Mouse (Mus musculus) MEL (cell line): ENCODE measurements around the gene Magt1. TPM values are rescaled to one million over a fixed set of nuclear protein-coding genes. Genes with fewer than 3 reads are reported as not detected.
"Not testable (repeated sequence)": the region's sequence is repeated elsewhere in the genome, so short reads cannot be mapped to it uniquely, and the experiment has no call there.

Experiments
- DNase-seq: peaks from one replicate; pipeline ENCODE4 v3.0.0; 2011; ENCODE audit warnings: low read depth, low spot score
- H3K27ac ChIP-seq: 2 replicates; pipeline ENCODE4 v1.5.1; 2012; ENCODE audit warnings: low read depth, mild to moderate bottlenecking, control low read depth, low read length, moderate library complexity; ENCODE audit not compliant: control insufficient read depth
- H3K27me3 ChIP-seq, 2 experiments: fragments of 150-350 bp in 1 of 2; sonication (generic) in 1 of 2; 2 replicates each; pipeline ENCODE4 v1.6.1; 2012; ENCODE audit warnings: low read length in 2 of 2, mild to moderate bottlenecking in 2 of 2, improper control_type of control experiment in 1 of 2, moderate library complexity in 1 of 2; ENCODE audit not compliant: insufficient read depth in 2 of 2, control insufficient read depth in 1 of 2
- H3K36me3 ChIP-seq, 2 experiments: 2 replicates each; pipeline ENCODE4 v1.6.1; 2012 to 2014; ENCODE audit warnings: low read length in 2 of 2, improper control_type of control experiment in 1 of 2, inconsistent platforms in 1 of 2, mild to moderate bottlenecking in 1 of 2; ENCODE audit not compliant: insufficient read depth in 2 of 2, control insufficient read depth in 1 of 2
- H3K4me1 ChIP-seq, 2 experiments: fragments of 150-350 bp in 1 of 2; sonication (generic) in 1 of 2; 2 replicates each; pipeline ENCODE4 v1.6.1; 2012; ENCODE audit warnings: low read length in 2 of 2, improper control_type of control experiment in 1 of 2, mild to moderate bottlenecking in 1 of 2; ENCODE audit not compliant: insufficient read depth in 2 of 2, control insufficient read depth in 1 of 2
- H3K4me3 ChIP-seq, 2 experiments: fragments of 150-350 bp in 1 of 2; sonication (generic) in 1 of 2; 2 replicates each; pipeline ENCODE4 v1.5.1; 2012; ENCODE audit warnings: low read depth in 2 of 2, low read length in 2 of 2, mild to moderate bottlenecking in 2 of 2, moderate library complexity in 2 of 2, control low read depth in 1 of 2, improper control_type of control experiment in 1 of 2; ENCODE audit not compliant: control insufficient read depth in 1 of 2, insufficient read depth in 1 of 2
- H3K79me2 ChIP-seq: 2 replicates; pipeline ENCODE4 v1.6.1; 2012; ENCODE audit warnings: mild to moderate bottlenecking, low read length, moderate library complexity; ENCODE audit not compliant: control insufficient read depth, poor library complexity, insufficient read depth
- H3K9ac ChIP-seq: 2 replicates; pipeline ENCODE4 v1.6.1; 2012; ENCODE audit warnings: low read depth, mild to moderate bottlenecking, control low read depth, low read length, moderate library complexity; ENCODE audit not compliant: control insufficient read depth, poor library complexity, severe bottlenecking
- H3K9me3 ChIP-seq: fragments of 150-350 bp; sonication (generic); replicated peaks from 2 replicates; pipeline ENCODE4 v1.6.1; 2012; ENCODE audit warnings: mild to moderate bottlenecking, low read length, improper control_type of control experiment, moderate library complexity; ENCODE audit not compliant: insufficient read depth
- BHLHE40 ChIP-seq: IDR thresholded peaks from 2 replicates; pipeline ENCODE4 v1.6.1; 2012; ENCODE audit warnings: low read depth, mild to moderate bottlenecking, inconsistent platforms, low read length, improper control_type of control experiment, borderline replicate concordance
- CHD1 ChIP-seq: IDR thresholded peaks from 2 replicates; pipeline ENCODE4 v1.6.1; 2012; ENCODE audit warnings: low read depth, mild to moderate bottlenecking, inconsistent platforms, low read length, improper control_type of control experiment
- CHD2 ChIP-seq: IDR thresholded peaks from 2 replicates; pipeline ENCODE4 v1.6.1; 2011; ENCODE audit warnings: low read length, improper control_type of control experiment
- CTCF ChIP-seq, 3 experiments: IDR thresholded peaks in 2 of 3; conservative IDR thresholded peaks in 1 of 3; 2 replicates each; pipeline ENCODE4 v1.5.1; 2011 to 2012; ENCODE audit warnings: low read length in 3 of 3, low read depth in 2 of 3, mild to moderate bottlenecking in 2 of 3, improper control_type of control experiment in 1 of 3, inconsistent platforms in 1 of 3, mixed read lengths in 1 of 3, moderate library complexity in 1 of 3; ENCODE audit not compliant: control insufficient read depth in 1 of 3, insufficient read depth in 1 of 3, poor library complexity in 1 of 3, severe bottlenecking in 1 of 3
- E2F4 ChIP-seq: IDR thresholded peaks from 2 replicates; pipeline ENCODE4 v1.6.1; 2011; ENCODE audit warnings: low read depth, low read length, improper control_type of control experiment, borderline replicate concordance
- ELF1 ChIP-seq: IDR thresholded peaks from 2 replicates; pipeline ENCODE4 v1.6.1; 2014; ENCODE audit warnings: low read depth, mild to moderate bottlenecking, inconsistent platforms, low read length, improper control_type of control experiment, moderate library complexity
- ETS1 ChIP-seq: IDR thresholded peaks from 2 replicates; pipeline ENCODE4 v1.6.1; 2012; ENCODE audit warnings: low read depth, mild to moderate bottlenecking, inconsistent platforms, low read length, improper control_type of control experiment, moderate library complexity
- GABPA ChIP-seq: IDR thresholded peaks from 2 replicates; pipeline ENCODE4 v1.6.1; 2012; ENCODE audit warnings: low read depth, mild to moderate bottlenecking, inconsistent platforms, low read length, improper control_type of control experiment, moderate library complexity
- GATA1 ChIP-seq: IDR thresholded peaks from 2 replicates; pipeline ENCODE4 v1.6.1; 2011; ENCODE audit warnings: low read depth, low read length, improper control_type of control experiment
- HCFC1 ChIP-seq: IDR thresholded peaks from 2 replicates; pipeline ENCODE4 v1.6.1; 2012; ENCODE audit warnings: low read depth, mild to moderate bottlenecking, inconsistent platforms, low read length, improper control_type of control experiment, moderate library complexity
- JUND ChIP-seq: IDR thresholded peaks from 2 replicates; pipeline ENCODE4 v1.6.1; 2011; ENCODE audit warnings: low read depth, mild to moderate bottlenecking, improper control_type of control experiment, low read length
- MAFK ChIP-seq: IDR thresholded peaks from 2 replicates; pipeline ENCODE4 v1.6.1; 2011; ENCODE audit warnings: low read depth, mild to moderate bottlenecking, low read length, improper control_type of control experiment, borderline replicate concordance
- MAZ ChIP-seq: IDR thresholded peaks from 2 replicates; pipeline ENCODE4 v1.6.1; 2012; ENCODE audit warnings: low read depth, mild to moderate bottlenecking, inconsistent platforms, low read length, improper control_type of control experiment
- MXI1 ChIP-seq: IDR thresholded peaks from 2 replicates; pipeline ENCODE4 v1.6.1; 2011; ENCODE audit warnings: mild to moderate bottlenecking, low read depth, low read length, improper control_type of control experiment
- MYB ChIP-seq: IDR thresholded peaks from 2 replicates; pipeline ENCODE4 v1.6.1; 2011; ENCODE audit warnings: mild to moderate bottlenecking, low read depth, low read length, improper control_type of control experiment
- MYC ChIP-seq: IDR thresholded peaks from 2 replicates; pipeline ENCODE4 v1.6.1; 2011; ENCODE audit warnings: low read depth, mild to moderate bottlenecking, low read length, improper control_type of control experiment, moderate library complexity
- NELFE ChIP-seq: IDR thresholded peaks from 2 replicates; pipeline ENCODE4 v1.6.1; 2011; ENCODE audit warnings: low read depth, low read length, improper control_type of control experiment
- RAD21 ChIP-seq: IDR thresholded peaks from 2 replicates; pipeline ENCODE4 v1.6.1; 2011; ENCODE audit warnings: mild to moderate bottlenecking, low read depth, low read length, improper control_type of control experiment
- SIN3A ChIP-seq: IDR thresholded peaks from 2 replicates; pipeline ENCODE4 v1.6.1; 2012; ENCODE audit warnings: low read length, improper control_type of control experiment, inconsistent platforms
- SMC3 ChIP-seq: IDR thresholded peaks from 2 replicates; pipeline ENCODE4 v1.6.1; 2011; ENCODE audit warnings: low read depth, low read length, improper control_type of control experiment
- TBP ChIP-seq: IDR thresholded peaks from 2 replicates; pipeline ENCODE4 v1.8.0; 2011; ENCODE audit warnings: low read depth, low read length, improper control_type of control experiment
- TCF12 ChIP-seq: IDR thresholded peaks from 2 replicates; pipeline ENCODE4 v1.6.1; 2014; ENCODE audit warnings: low read depth, mild to moderate bottlenecking, inconsistent platforms, low read length, improper control_type of control experiment, moderate library complexity
- UBTF ChIP-seq: IDR thresholded peaks from 2 replicates; pipeline ENCODE4 v1.6.1; 2012; ENCODE audit warnings: low read depth, mild to moderate bottlenecking, inconsistent platforms, low read length, improper control_type of control experiment, moderate library complexity, borderline replicate concordance; ENCODE audit not compliant: insufficient read depth
- USF1 ChIP-seq: IDR thresholded peaks from 2 replicates; pipeline ENCODE4 v1.6.1; 2014; ENCODE audit warnings: low read depth, mild to moderate bottlenecking, inconsistent platforms, low read length, improper control_type of control experiment, moderate library complexity
- ZC3H11A ChIP-seq: IDR thresholded peaks from 2 replicates; pipeline ENCODE4 v1.6.1; 2012; ENCODE audit warnings: low read depth, mild to moderate bottlenecking, inconsistent platforms, low read length, improper control_type of control experiment
- ZMIZ1 ChIP-seq: IDR thresholded peaks from 2 replicates; pipeline ENCODE4 v1.6.1; 2012; ENCODE audit warnings: low read depth, mild to moderate bottlenecking, inconsistent platforms, low read length, improper control_type of control experiment, moderate library complexity
- ZNF384 ChIP-seq: IDR thresholded peaks from 2 replicates; pipeline ENCODE4 v1.6.1; 2012; ENCODE audit warnings: low read depth, mild to moderate bottlenecking, inconsistent platforms, low read length, improper control_type of control experiment
- polyA plus RNA-seq, 2 experiments: library from polyadenylated mRNA; stranded (reverse) in 1 of 2; unstranded in 1 of 2; fragments of >175 nt in 1 of 2; fragments of >200 nt in 1 of 2; gene quantifications; 2 replicates each; pipeline versions ENCODE4 v1.2.1 to v1.2.4; 2012; ENCODE audit warnings: low replicate concordance in 2 of 2, low read depth in 1 of 2; ENCODE audit not compliant: insufficient read length in 2 of 2, insufficient read depth in 1 of 2, missing spikeins in 1 of 2
- total RNA-seq: library from RNA; depleted of rRNA; stranded (reverse); fragments of 300-350 nt; gene quantifications from 2 replicates; pipeline ENCODE4 v1.2.3, GENCODE M21; 2012

The Magt1 gene
- total and polyA plus RNA-seq, 3 experiments: 34.3 to 36.2 TPM; not detected in 1

- TF ChIP-seq JUND (no peak), USF1 (no peak), ETS1 (no peak)
Measured at GRCm38 (mm10) chrX:106015571-106016322, 4.0 kb upstream of the Magt1 start, which contains the start of gene Cox7b (continued).

- peak; percentile 59 for DNase-seq
- Histone ChIP-seq H3K27ac (peak overlapping the region; percentile 74), H3K4me3 (peak overlapping the region; percentile 61 to 64), H3K79me2 (peaks cover 35% of the 10 kb centered on the region), H3K36me3 (peaks cover 4 to 24% of the 10 kb centered on the region in 2 experiments), H3K9ac (peak overlapping the region; percentile 66)
- TF ChIP-seq ELF1 (peak; percentile 24; the same call in 1 of the 2 replicates), ZNF384 (peak; percentile 66; the same call in 1 of the 2 replicates), TBP (peak; percentile 97), MAFK (peak; percentile 86)
- H3K4me1 ChIP-seq, H3K9me3 ChIP-seq, H3K27me3 ChIP-seq: not testable (repeated sequence)
Measured at GRCm38 (mm10) chrX:106014741-106015377, 3.2 kb upstream of the Magt1 start.

GRCm38 (mm10) chrX:106013217-106013616, 1.5 kb upstream of the Magt1 start:
- no peaks in the 10 kb centered on the region for H3K9me3 ChIP-seq
- no peaks in the 10 kb centered on the region for H3K27me3 ChIP-seq
- peak overlapping the region; percentile 19; the same call in 1 of the 2 replicates for H3K27ac ChIP-seq
- H3K79me2 ChIP-seq: peaks cover 46% of the 10 kb centered on the region
- H3K9ac ChIP-seq: peak overlapping the region; percentile 85
- peak; percentile 77 for DNase-seq
- no peak overlapping the region for H3K4me3 ChIP-seq
- peaks cover 3 to 14% of the 10 kb centered on the region in 2 experiments; a peak in 3 of 4 replicates for H3K4me1 ChIP-seq
- H3K36me3 ChIP-seq: peaks cover 0 to 30% of the 10 kb centered on the region in 2 experiments; a peak in 2 of 4 replicates
- TF ChIP-seq ZC3H11A (peak; percentile 46), E2F4 (no peak), CHD2 (no peak), CTCF (IDR thresholded peaks at IDR 0.05 in 2 of 3, conservative IDR thresholded peaks at IDR 0.05 in 1 of 3; ENCODE audit: control insufficient read depth in 1 of 3, insufficient read depth in 1 of 3, low read depth in 2 of 3, low read length in 3 of 3, poor library complexity in 1 of 3, severe bottlenecking in 1 of 3) (peak; percentile 26 to 63 (median 36); a peak in 5 of 6 replicates), MYC (peak; percentile 92), CHD1 (no peak), GABPA (no peak), MYB (no peak), UBTF (no peak), SIN3A (peak; percentile 58; the same call in 1 of the 2 replicates), USF1 (no peak), BHLHE40 (no peak), ETS1 (0 out of 2 replicates have a peak, but pooled peaks have one; percentile 10), RAD21 (peak; percentile 55), GATA1 (no peak), TCF12 (no peak), ZMIZ1 (no peak), TBP (0 out of 2 replicates have a peak, but pooled peaks have one; percentile 24), SMC3 (peak; percentile 55), ZNF384 (peak; percentile 81), MAZ (no peak), HCFC1 (peak; percentile 55; the same call in 1 of the 2 replicates), MXI1 (peak; percentile 50; the same call in 1 of the 2 replicates), NELFE (no peak)
